Mouse (Mus musculus) neural tube, embryonic 11.5 days (tissue): ENCODE measurements at regions not wholly inside any gene's neighbourhood (a gene's known extent, or its start where the extent isn't known, plus 50 kb on each side); places are given as distances from the start of the nearest gene placed in this dataset.

Experiments used
- ATAC-seq: fragments of 200-750 bp; cut with Nextera tagmentation; 2 replicates; pipeline ENCODE4 v1.8.0; 2017; ENCODE audit warnings: moderate number of reproducible peaks, mild to moderate bottlenecking, moderate TSS enrichment, moderate library complexity; ENCODE audit not compliant: insufficient read depth, low FRiP score, low TSS enrichment
- DNase-seq: peaks from one replicate; pipeline ENCODE4 v3.0.0-alpha.2; 2015; ENCODE audit warnings: low spot score
- H3K27ac ChIP-seq: fragments of 300-500 bp; sonication (generic); 2 replicates; pipeline ENCODE4 v1.5.1; 2014; ENCODE audit warnings: low read depth, mild to moderate bottlenecking, low read length
- H3K27me3 ChIP-seq: fragments of 300-500 bp; sonication (generic); 2 replicates; pipeline ENCODE4 v1.6.1; 2014; ENCODE audit warnings: mild to moderate bottlenecking, low read length, mixed read lengths; ENCODE audit not compliant: control insufficient read depth, insufficient read depth
- H3K36me3 ChIP-seq: fragments of 300-500 bp; sonication (generic); 2 replicates; pipeline ENCODE4 v1.6.1; 2014; ENCODE audit warnings: mild to moderate bottlenecking, low read length, moderate library complexity, mixed read lengths; ENCODE audit not compliant: control insufficient read depth, insufficient read depth
- H3K4me1 ChIP-seq: fragments of 300-500 bp; sonication (generic); 2 replicates; pipeline ENCODE4 v1.6.1; 2014; ENCODE audit warnings: low read length, mixed read lengths; ENCODE audit not compliant: control insufficient read depth, insufficient read depth
- H3K4me2 ChIP-seq: fragments of 300-500 bp; sonication (generic); 2 replicates; pipeline ENCODE4 v1.6.1; 2014; ENCODE audit warnings: low read depth, mild to moderate bottlenecking, moderate library complexity
- H3K4me3 ChIP-seq: fragments of 300-500 bp; sonication (generic); 2 replicates; pipeline ENCODE4 v1.5.1; 2014; ENCODE audit warnings: low read depth, low read length
- H3K9ac ChIP-seq: fragments of 300-500 bp; sonication (generic); 2 replicates; pipeline ENCODE4 v1.6.1; 2014; ENCODE audit warnings: mild to moderate bottlenecking, low read length
- H3K9me3 ChIP-seq: fragments of 300-500 bp; sonication (generic); 2 replicates; pipeline ENCODE4 v1.6.1; 2016; ENCODE audit warnings: low read length; ENCODE audit not compliant: control insufficient read depth
- WGBS: fragments of 180-500 bp; shearing (Covaris S2); extraction: QIAGEN DNeasy Blood & Tissue Kit; methylation state at CpG from one replicate; pipeline ENCODE4 v1.1.7; 2014; 5-methylcytosine and 5-hydroxymethylcytosine counted together

DNA sequence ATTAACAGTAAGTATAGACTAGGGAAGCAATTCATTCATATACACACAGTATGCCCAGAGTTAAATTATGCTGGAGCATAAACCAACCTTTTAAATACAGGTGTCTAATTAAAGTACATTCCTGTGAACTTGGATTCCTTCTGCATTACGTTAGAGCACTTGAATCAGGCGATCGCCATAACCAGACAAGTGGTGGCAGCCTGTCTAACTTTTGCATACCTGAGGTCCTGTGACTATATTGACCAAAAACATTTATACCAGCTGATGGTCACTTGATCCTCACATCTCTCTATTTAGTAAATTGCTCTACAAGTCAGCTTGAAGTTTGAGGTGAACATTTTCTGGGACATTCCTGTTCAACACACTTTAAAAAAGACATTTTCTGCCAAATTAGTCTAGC lies 330.5 kb downstream of the Tex13c3 start:
- no peaks in the 10 kb centered on the region for H3K36me3 ChIP-seq
- 89% methylated on average over 3 of the region's 3 CpGs for WGBS
- no peak overlapping the region for H3K27ac ChIP-seq
- no peaks in the 10 kb centered on the region for H3K27me3 ChIP-seq
- ATAC-seq: no peak
- DNase-seq: no peak
- no peaks in the 10 kb centered on the region for H3K9me3 ChIP-seq
- no peak overlapping the region for H3K4me3 ChIP-seq
- no peak overlapping the region for H3K9ac ChIP-seq
- H3K4me2 ChIP-seq: no peak overlapping the region
- no peaks in the 10 kb centered on the region for H3K4me1 ChIP-seq

DNA sequence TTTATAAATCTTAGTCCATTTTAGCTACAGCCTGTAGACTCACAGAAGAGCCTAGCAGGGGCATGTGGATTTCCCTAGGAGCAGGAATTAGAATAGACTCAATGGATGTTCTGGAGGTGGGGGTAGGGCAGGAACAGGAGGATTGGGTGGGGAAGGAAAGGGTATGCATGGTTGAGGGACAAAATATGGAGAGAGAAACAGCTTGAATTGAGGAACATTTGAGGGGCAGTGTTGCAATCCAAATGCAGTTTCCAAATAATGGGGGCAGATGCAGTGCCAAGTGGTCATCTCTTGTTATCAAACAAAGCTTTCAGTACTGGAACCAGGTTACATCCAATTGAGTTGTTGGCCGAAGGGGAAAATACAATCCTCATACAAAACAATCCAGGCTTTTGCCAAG lies 332.4 kb downstream of the Tex13c3 start:
- H3K36me3 ChIP-seq: no peaks in the 10 kb centered on the region
- H3K4me2 ChIP-seq: no peak overlapping the region
- H3K4me3 ChIP-seq: no peak overlapping the region
- H3K4me1 ChIP-seq: no peaks in the 10 kb centered on the region
- no peak overlapping the region for H3K9ac ChIP-seq
- DNase-seq: no peak
- 94% methylated on average over 1 of the region's 1 CpGs for WGBS
- H3K27ac ChIP-seq: no peak overlapping the region
- H3K27me3 ChIP-seq: no peaks in the 10 kb centered on the region
- no peaks in the 10 kb centered on the region for H3K9me3 ChIP-seq
- ATAC-seq: no peak

DNA sequence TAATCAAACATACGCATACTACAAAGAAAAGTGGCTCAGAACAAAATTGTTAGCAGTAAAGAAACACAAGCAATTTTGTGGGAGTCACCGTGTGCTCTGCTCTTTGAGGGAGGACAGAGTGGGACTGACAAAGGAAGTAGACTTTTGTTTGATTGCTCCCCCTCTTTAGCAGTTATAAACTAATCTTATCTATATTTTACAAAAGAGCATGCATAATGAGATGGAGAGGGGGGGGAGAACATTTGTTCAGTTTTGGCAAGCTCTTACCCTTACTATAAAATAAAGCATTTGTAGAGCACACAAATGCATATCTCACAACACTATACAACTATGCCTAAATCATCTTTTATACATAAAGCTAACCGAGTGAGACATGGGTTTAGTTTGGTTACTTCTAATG lies 332.9 kb downstream of the Tex13c3 start:
- no peak overlapping the region for H3K4me3 ChIP-seq
- ATAC-seq: no peak

GRCm38 (mm10) chrX:19112753-19113152 lies 368.4 kb downstream of the Tex13c3 start:
- no peak overlapping the region for H3K4me3 ChIP-seq
- H3K36me3 ChIP-seq: no peaks in the 10 kb centered on the region
- H3K27me3 ChIP-seq: no peaks in the 10 kb centered on the region
- no peak for ATAC-seq
- H3K27ac ChIP-seq: no peak overlapping the region
- no peak overlapping the region for H3K9ac ChIP-seq
- H3K9me3 ChIP-seq: no peaks in the 10 kb centered on the region
- H3K4me1 ChIP-seq: no peaks in the 10 kb centered on the region
- H3K4me2 ChIP-seq: no peak overlapping the region
- no peak for DNase-seq
- 82% methylated on average over 7 of the region's 7 CpGs for WGBS

More for the DNA sequence above, 332.9 kb downstream of the Tex13c3 start:
- 96% methylated on average over 3 of the region's 3 CpGs for WGBS
- no peaks in the 10 kb centered on the region for H3K27me3 ChIP-seq
- H3K4me1 ChIP-seq: no peaks in the 10 kb centered on the region
- no peaks in the 10 kb centered on the region for H3K9me3 ChIP-seq
- no peak overlapping the region for H3K27ac ChIP-seq
- no peak for DNase-seq
- H3K4me2 ChIP-seq: no peak overlapping the region
- no peak overlapping the region for H3K9ac ChIP-seq
- no peaks in the 10 kb centered on the region for H3K36me3 ChIP-seq

- H3K4me2 ChIP-seq: no peak overlapping the region
- no peaks in the 10 kb centered on the region for H3K36me3 ChIP-seq
- no peaks in the 10 kb centered on the region for H3K27me3 ChIP-seq
- no peak overlapping the region for H3K27ac ChIP-seq
- no peak overlapping the region for H3K4me3 ChIP-seq
- H3K4me1 ChIP-seq: no peaks in the 10 kb centered on the region
- DNase-seq (no peak), ATAC-seq (no peak)
- WGBS: 80% methylated on average over 2 of the region's 2 CpGs
- H3K9me3 ChIP-seq: no peaks in the 10 kb centered on the region
- no peak overlapping the region for H3K9ac ChIP-seq
Measured at GRCm38 (mm10) chrX:19102911-19103310, 378.2 kb downstream of the Tex13c3 start.

- no peaks in the 10 kb centered on the region for H3K27me3 ChIP-seq
- H3K9me3 ChIP-seq: no peaks in the 10 kb centered on the region
- H3K9ac ChIP-seq: no peak overlapping the region
- ATAC-seq (no peak), DNase-seq (no peak)
- H3K27ac ChIP-seq: no peak overlapping the region
- no peak overlapping the region for H3K4me2 ChIP-seq
- no peak overlapping the region for H3K4me3 ChIP-seq
- no peaks in the 10 kb centered on the region for H3K4me1 ChIP-seq
- H3K36me3 ChIP-seq: no peaks in the 10 kb centered on the region
Measured at GRCm38 (mm10) chrX:19095960-19096359, 385.2 kb downstream of the Tex13c3 start.

DNA sequence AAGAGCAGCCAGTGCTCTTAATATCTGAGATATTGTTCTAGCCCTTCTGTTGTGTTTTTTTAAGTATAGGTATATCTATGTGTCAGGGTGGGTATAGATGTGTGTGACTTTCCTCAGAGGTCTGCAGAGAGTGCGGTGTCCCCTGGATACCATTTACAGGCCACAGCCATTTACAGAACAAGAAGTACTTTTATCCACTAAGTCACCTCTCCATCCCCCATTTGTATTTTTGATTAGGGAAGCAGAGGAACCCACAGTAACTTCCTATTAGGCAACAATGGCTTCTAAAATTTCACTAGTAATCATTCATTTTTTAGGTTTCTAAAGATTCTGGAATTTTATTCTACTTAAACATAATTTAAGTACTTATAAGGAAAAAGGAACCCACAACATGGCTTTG lies 396.7 kb downstream of the Tex13c3 start:
- Histone ChIP-seq H3K36me3 (no peaks in the 10 kb centered on the region), H3K9me3 (no peaks in the 10 kb centered on the region), H3K4me3 (no peak overlapping the region), H3K27ac (no peak overlapping the region), H3K4me2 (no peak overlapping the region), H3K9ac (no peak overlapping the region), H3K27me3 (no peaks in the 10 kb centered on the region), H3K4me1 (no peaks in the 10 kb centered on the region)
- WGBS: 91% methylated on average over 1 of the region's 1 CpGs
- DNase-seq (no peak), ATAC-seq (no peak)

DNA sequence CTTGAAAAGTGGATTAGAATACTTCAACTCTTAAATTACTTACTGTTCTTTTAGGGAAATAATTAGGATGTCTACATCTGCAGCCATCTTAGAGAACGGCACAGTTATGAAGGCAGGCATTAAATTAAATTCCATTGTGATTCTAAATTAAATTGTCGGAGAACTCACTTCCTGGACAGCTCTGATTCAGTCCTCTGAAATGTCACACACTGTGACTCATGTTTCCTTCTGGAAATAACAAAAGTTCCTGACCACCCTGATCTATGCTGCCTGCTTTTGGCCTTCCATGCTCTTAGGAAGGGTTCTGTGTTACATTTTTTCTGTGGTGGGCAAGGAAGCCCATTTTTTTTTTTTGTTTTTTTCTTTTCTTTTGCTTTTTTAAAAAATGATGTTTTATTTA lies 401.1 kb downstream of the Tex13c3 start:
- no peak overlapping the region for H3K4me3 ChIP-seq
- no peak overlapping the region for H3K4me2 ChIP-seq
- H3K27ac ChIP-seq: no peak overlapping the region
- no peak for ATAC-seq
- no peaks in the 10 kb centered on the region for H3K4me1 ChIP-seq
- DNase-seq: no peak
- H3K27me3 ChIP-seq: no peaks in the 10 kb centered on the region
- no peaks in the 10 kb centered on the region for H3K9me3 ChIP-seq
- 74% methylated on average over 2 of the region's 2 CpGs for WGBS
- H3K9ac ChIP-seq: no peak overlapping the region
- H3K36me3 ChIP-seq: no peaks in the 10 kb centered on the region
